Mouse (Mus musculus) CH12.LX (cell line): Measurements from ENCODE around the gene Ptdss2. TPM values are rescaled to one million over a fixed set of nuclear protein-coding genes. Genes with fewer than 3 reads are reported as not detected.
A peak's percentile ranks its signal among the peaks of the same experiment; 100 is the strongest.

Experiments used
- DNase-seq: peaks from one replicate; pipeline ENCODE4 v3.0.0-alpha.2; 2013; ENCODE audit errors: extremely low read depth
- H3K27ac ChIP-seq: 2 replicates; pipeline ENCODE4 v1.5.1; 2012; ENCODE audit warnings: low read depth, mild to moderate bottlenecking, control low read depth, moderate library complexity; ENCODE audit not compliant: insufficient read depth
- H3K27me3 ChIP-seq: replicated peaks from 2 replicates; pipeline ENCODE3; 2012; ENCODE audit warnings: inconsistent platforms
- H3K36me3 ChIP-seq, 2 experiments: replicated peaks in 1 of 2; 2 replicates each; pipeline versions ENCODE3 to v1.6.1; 2012; ENCODE audit warnings: inconsistent platforms in 1 of 2, low read length in 1 of 2, mild to moderate bottlenecking in 1 of 2, mixed read lengths in 1 of 2, moderate library complexity in 1 of 2; ENCODE audit not compliant: control insufficient read depth in 1 of 2, insufficient read depth in 1 of 2
- H3K4me1 ChIP-seq, 2 experiments: 2 replicates each; pipeline ENCODE4 v1.6.1; 2012; ENCODE audit warnings: inconsistent platforms in 1 of 2, moderate library complexity in 1 of 2; ENCODE audit not compliant: insufficient read depth in 2 of 2, control insufficient read depth in 1 of 2
- H3K4me2 ChIP-seq: 2 replicates; pipeline ENCODE4 v1.6.1; 2012; ENCODE audit warnings: low read depth, mild to moderate bottlenecking, control low read depth; ENCODE audit not compliant: poor library complexity, insufficient read depth, severe bottlenecking
- H3K4me3 ChIP-seq, 3 experiments: fragments of 150-350 bp in 1 of 3; sonication (generic) in 1 of 3; replicated peaks in 1 of 3; 2 replicates each; pipeline versions ENCODE3 to v1.5.1; 2011 to 2012; ENCODE audit warnings: low read depth in 2 of 3, low read length in 2 of 3, mild to moderate bottlenecking in 2 of 3, moderate library complexity in 2 of 3, control low read depth in 1 of 3, improper control_type of control experiment in 1 of 3, inconsistent platforms in 1 of 3, mixed read lengths in 1 of 3; ENCODE audit not compliant: poor library complexity in 1 of 3
- H3K79me2 ChIP-seq: replicated peaks from 2 replicates; pipeline ENCODE4 v1.6.1; 2012; ENCODE audit warnings: mild to moderate bottlenecking, moderate library complexity; ENCODE audit not compliant: control insufficient read depth, poor library complexity, insufficient read depth, severe bottlenecking; ENCODE audit errors: extremely low read depth
- H3K9ac ChIP-seq: 2 replicates; pipeline ENCODE4 v1.6.1; 2012; ENCODE audit warnings: low read depth, mild to moderate bottlenecking, control low read depth, moderate library complexity; ENCODE audit not compliant: insufficient read depth
- H3K9me3 ChIP-seq: replicated peaks from 2 replicates; pipeline ENCODE3; 2012; ENCODE audit warnings: low read length, inconsistent platforms, mixed read lengths
- BHLHE40 ChIP-seq: IDR thresholded peaks from 2 replicates; pipeline ENCODE4 v1.6.1; 2011; ENCODE audit warnings: mild to moderate bottlenecking, low read depth, low read length, improper control_type of control experiment
- CHD1 ChIP-seq: IDR thresholded peaks from 2 replicates; pipeline ENCODE4 v1.6.1; 2012; ENCODE audit warnings: low read depth, low read length, improper control_type of control experiment, inconsistent platforms
- CHD2 ChIP-seq: IDR thresholded peaks from 2 replicates; pipeline ENCODE4 v1.6.1; 2011; ENCODE audit warnings: low read length, improper control_type of control experiment
- CTCF ChIP-seq, 2 experiments: IDR thresholded peaks in 1 of 2; conservative IDR thresholded peaks in 1 of 2; 2 replicates each; pipeline ENCODE4 v1.5.1; 2011 to 2012; ENCODE audit warnings: low read depth in 2 of 2, low read length in 2 of 2, improper control_type of control experiment in 1 of 2, inconsistent platforms in 1 of 2, mild to moderate bottlenecking in 1 of 2, moderate library complexity in 1 of 2
- E2F4 ChIP-seq: IDR thresholded peaks from 2 replicates; pipeline ENCODE4 v1.6.1; 2011; ENCODE audit warnings: low read depth, low read length, improper control_type of control experiment; ENCODE audit not compliant: insufficient replicate concordance
- ELF1 ChIP-seq: IDR thresholded peaks from 2 replicates; pipeline ENCODE4 v1.6.1; 2014; ENCODE audit warnings: low read depth, mild to moderate bottlenecking, inconsistent platforms, low read length, improper control_type of control experiment
- EP300 ChIP-seq: IDR thresholded peaks from 2 replicates; pipeline ENCODE4 v1.6.1; 2011; ENCODE audit warnings: low read length, improper control_type of control experiment
- ETS1 ChIP-seq: conservative IDR thresholded peaks from 2 replicates; pipeline ENCODE4 v1.6.1; 2012; ENCODE audit warnings: low read depth, mild to moderate bottlenecking, inconsistent platforms, low read length, improper control_type of control experiment, moderate library complexity
- GABPA ChIP-seq: IDR thresholded peaks from 2 replicates; pipeline ENCODE4 v1.6.1; 2012; ENCODE audit warnings: low read depth, low read length, improper control_type of control experiment, inconsistent platforms; ENCODE audit not compliant: insufficient replicate concordance
- HCFC1 ChIP-seq: IDR thresholded peaks from 2 replicates; pipeline ENCODE4 v1.6.1; 2012; ENCODE audit warnings: low read depth, mild to moderate bottlenecking, inconsistent platforms, low read length, improper control_type of control experiment
- IRF4 ChIP-seq: IDR thresholded peaks from 2 replicates; pipeline ENCODE4 v1.6.1; 2014; ENCODE audit warnings: low read depth, mild to moderate bottlenecking, inconsistent platforms, low read length, improper control_type of control experiment
- JUN ChIP-seq: IDR thresholded peaks from 2 replicates; pipeline ENCODE4 v1.6.1; 2011; ENCODE audit warnings: low read depth, mild to moderate bottlenecking, low read length, improper control_type of control experiment, moderate library complexity; ENCODE audit not compliant: insufficient read depth
- JUND ChIP-seq: conservative IDR thresholded peaks from 2 replicates; pipeline ENCODE4 v1.6.1; 2011; ENCODE audit warnings: low read depth, low read length, improper control_type of control experiment
- KAT2A ChIP-seq: IDR thresholded peaks from 2 replicates; pipeline ENCODE4 v1.6.1; 2012; ENCODE audit warnings: low read length, improper control_type of control experiment, inconsistent platforms; ENCODE audit not compliant: insufficient replicate concordance
- MAFK ChIP-seq: IDR thresholded peaks from 2 replicates; pipeline ENCODE4 v1.6.1; 2011; ENCODE audit warnings: low read length, improper control_type of control experiment; ENCODE audit not compliant: insufficient replicate concordance
- MAX ChIP-seq: IDR thresholded peaks from 2 replicates; pipeline ENCODE4 v1.6.1; 2011; ENCODE audit warnings: low read length, improper control_type of control experiment
- MAZ ChIP-seq: IDR thresholded peaks from 2 replicates; pipeline ENCODE4 v1.6.1; 2012; ENCODE audit warnings: low read depth, mild to moderate bottlenecking, inconsistent platforms, low read length, improper control_type of control experiment, moderate library complexity
- MEF2A ChIP-seq: IDR thresholded peaks from 2 replicates; pipeline ENCODE4 v1.6.1; 2014; ENCODE audit warnings: low read depth, mild to moderate bottlenecking, inconsistent platforms, low read length, improper control_type of control experiment, borderline replicate concordance
- MXI1 ChIP-seq: IDR thresholded peaks from 2 replicates; pipeline ENCODE4 v1.6.1; 2011; ENCODE audit warnings: mild to moderate bottlenecking, low read depth, low read length, improper control_type of control experiment
- MYC ChIP-seq: IDR thresholded peaks from 2 replicates; pipeline ENCODE4 v1.6.1; 2011; ENCODE audit warnings: low read depth, mild to moderate bottlenecking, improper control_type of control experiment, low read length
- NELFE ChIP-seq: IDR thresholded peaks from 2 replicates; pipeline ENCODE4 v1.6.1; 2011; ENCODE audit warnings: low read depth, low read length, improper control_type of control experiment
- NRF1 ChIP-seq: IDR thresholded peaks from 2 replicates; pipeline ENCODE4 v1.6.1; 2014; ENCODE audit warnings: low read depth, mild to moderate bottlenecking, inconsistent platforms, low read length, improper control_type of control experiment, moderate library complexity
- PAX5 ChIP-seq: IDR thresholded peaks from 2 replicates; pipeline ENCODE4 v1.6.1; 2012; ENCODE audit warnings: low read length, inconsistent platforms, mixed read lengths
- POLR2A ChIP-seq: IDR thresholded peaks from 2 replicates; pipeline ENCODE4 v1.6.1; 2011; ENCODE audit warnings: low read depth, mild to moderate bottlenecking, improper control_type of control experiment, low read length
- POLR2AphosphoS2 ChIP-seq: IDR thresholded peaks from 2 replicates; pipeline ENCODE4 v1.6.1; 2011; ENCODE audit warnings: low read depth, low read length, improper control_type of control experiment
- RAD21 ChIP-seq: IDR thresholded peaks from 2 replicates; pipeline ENCODE4 v1.6.1; 2011; ENCODE audit warnings: low read depth, mild to moderate bottlenecking, low read length, improper control_type of control experiment, moderate library complexity
- RCOR1 ChIP-seq: conservative IDR thresholded peaks from 2 replicates; pipeline ENCODE4 v1.6.1; 2012; ENCODE audit warnings: low read depth, mild to moderate bottlenecking, inconsistent platforms, low read length, improper control_type of control experiment
- SIN3A ChIP-seq: IDR thresholded peaks from 2 replicates; pipeline ENCODE4 v1.6.1; 2012; ENCODE audit warnings: low read length, improper control_type of control experiment, inconsistent platforms
- SMC3 ChIP-seq: IDR thresholded peaks from 2 replicates; pipeline ENCODE4 v1.6.1; 2011; ENCODE audit warnings: low read depth, low read length, improper control_type of control experiment
- TBP ChIP-seq: conservative IDR thresholded peaks from 2 replicates; pipeline ENCODE4 v1.6.1; 2011; ENCODE audit warnings: low read depth, low read length, improper control_type of control experiment
- TCF12 ChIP-seq: IDR thresholded peaks from 2 replicates; pipeline ENCODE4 v1.6.1; 2014; ENCODE audit warnings: low read depth, mild to moderate bottlenecking, inconsistent platforms, low read length, improper control_type of control experiment
- UBTF ChIP-seq: IDR thresholded peaks from 2 replicates; pipeline ENCODE4 v1.6.1; 2012; ENCODE audit warnings: low read depth, mild to moderate bottlenecking, inconsistent platforms, low read length, improper control_type of control experiment, moderate library complexity
- USF1 ChIP-seq: IDR thresholded peaks from 2 replicates; pipeline ENCODE4 v1.6.1; 2014; ENCODE audit warnings: low read depth, mild to moderate bottlenecking, inconsistent platforms, low read length, improper control_type of control experiment
- USF2 ChIP-seq: conservative IDR thresholded peaks from 2 replicates; pipeline ENCODE4 v1.6.1; 2011; ENCODE audit warnings: low read depth, low read length, improper control_type of control experiment
- ZC3H11A ChIP-seq: IDR thresholded peaks from 2 replicates; pipeline ENCODE4 v1.6.1; 2012; ENCODE audit warnings: low read depth, mild to moderate bottlenecking, inconsistent platforms, low read length, improper control_type of control experiment
- ZKSCAN1 ChIP-seq: IDR thresholded peaks from 2 replicates; pipeline ENCODE4 v1.6.1; 2012; ENCODE audit warnings: low read depth, inconsistent platforms, low read length, improper control_type of control experiment, borderline replicate concordance
- ZMIZ1 ChIP-seq: IDR thresholded peaks from 2 replicates; pipeline ENCODE4 v1.6.1; 2012; ENCODE audit warnings: low read depth, mild to moderate bottlenecking, inconsistent platforms, low read length, improper control_type of control experiment
- ZNF384 ChIP-seq: IDR thresholded peaks from 2 replicates; pipeline ENCODE4 v1.6.1; 2012; ENCODE audit warnings: low read depth, low read length, improper control_type of control experiment, inconsistent platforms
- dilution Hi-C: fragments of 300-500 bp; cut with MboI; formaldehyde crosslinking; loops from 2 replicates; pipeline ENCODE4 v1.14.3; 2020; ENCODE audit warnings: low sequenced_read_pairs; ENCODE audit not compliant: extremely low pct_unique_long_range_greater_than_20kb, extremely low pct_ligation_motif_present
- in situ Hi-C: fragments of 300-500 bp; cut with MboI; formaldehyde crosslinking; loops from 3 replicates; pipeline ENCODE4 v1.14.3; 2019; ENCODE audit warnings: low sequenced_read_pairs, low pct_ligation_motif_present, low pct_unique_long_range_greater_than_20kb, mixed read lengths
- polyA plus RNA-seq: library from polyadenylated mRNA; unstranded; fragments of >175 nt; gene quantifications from 2 replicates; pipeline ENCODE4 v1.2.1, GENCODE M21; 2012; ENCODE audit warnings: low read depth; ENCODE audit not compliant: insufficient read length
- total RNA-seq, 2 experiments: library from RNA; depleted of rRNA; stranded (reverse); fragments of 300-350 nt in 1 of 2; fragments of >200 nt in 1 of 2; gene quantifications; 2 replicates each; pipeline ENCODE4 v1.2.3; 2012 to 2014

The Ptdss2 gene
- total and polyA plus RNA-seq, 3 experiments: 2.9 to 22.9 (median 12.0) TPM

GRCm38 (mm10) chr7:141172116-141173006 is 50.2 kb downstream of the Ptdss2 start, which contains the start of gene Rnh1:
Gene Rnh1 (minus strand): TSS chr7:141172857.
- peak within 1 kb of the TSS; percentile 60 to 93 (median 72) for H3K4me3 ChIP-seq
- H3K27me3 ChIP-seq: no peaks in the 10 kb centered on the region
- H3K9me3 ChIP-seq: no peaks in the 10 kb centered on the region
- DNase-seq: peak; percentile 94
- peaks cover 15 to 42% of the 10 kb centered on the region in 2 experiments for H3K4me1 ChIP-seq
- in situ Hi-C loops (loop anchor here (10.0 kb wide), 1 partner anchor 328 kb away; the partner anchor contains the start of genes Odf3 and Scgb1c1), dilution Hi-C loops (no loop called here)
- peak within 1 kb of the TSS; percentile 95 for H3K9ac ChIP-seq
- H3K4me2 ChIP-seq: peak within 1 kb of the TSS; percentile 81
- H3K36me3 ChIP-seq: no peaks in the 10 kb centered on the region
- peak within 1 kb of the TSS; percentile 96 for H3K27ac ChIP-seq
- peak; percentile 70; the same call in 1 of the 2 replicates for TF ChIP-seq KAT2A
- 0 out of 2 replicates have a peak, but pooled peaks have one; percentile 8 for TF ChIP-seq JUND
- TF ChIP-seq SMC3: peak; percentile 13; the same call in 1 of the 2 replicates
- peak; percentile 61 for TF ChIP-seq USF2
- TF ChIP-seq CHD2: peak; percentile 94
- no peak for TF ChIP-seq E2F4
- peak; percentile 80; the same call in 1 of the 2 replicates for TF ChIP-seq CHD1
- peak; percentile 96 for TF ChIP-seq MXI1
- peak; percentile 79 for TF ChIP-seq HCFC1
- no peak for TF ChIP-seq UBTF
- TF ChIP-seq PAX5: no peak
- no peak for TF ChIP-seq RCOR1
- TF ChIP-seq NELFE: peak; percentile 89
- TF ChIP-seq USF1: peak; percentile 86
- peak; percentile 86 for TF ChIP-seq MYC
- no peak for TF ChIP-seq CTCF (conservative IDR thresholded peaks at IDR 0.05 in 1 of 2, IDR thresholded peaks at IDR 0.05 in 1 of 2; ENCODE audit: low read depth in 2 of 2, low read length in 2 of 2)
- peak; percentile 90 for TF ChIP-seq ZMIZ1
- no peak for TF ChIP-seq JUN
- TF ChIP-seq ZC3H11A: no peak
- TF ChIP-seq EP300: no peak
- no peak for TF ChIP-seq MAFK
- TF ChIP-seq ZNF384: no peak
- TF ChIP-seq GABPA: no peak
- peak; percentile 92 for TF ChIP-seq MAZ
- peak; percentile 72 for TF ChIP-seq IRF4
- TF ChIP-seq TBP: peak; percentile 64; the same call in 1 of the 2 replicates
- TF ChIP-seq BHLHE40: peak; percentile 82
- peak; percentile 96 for TF ChIP-seq MAX
- peak; percentile 96 for TF ChIP-seq ELF1
- TF ChIP-seq ETS1: peak; percentile 62
- no peak; the same call in 1 of the 2 replicates for TF ChIP-seq RAD21
- TF ChIP-seq TCF12: peak; percentile 85
- TF ChIP-seq SIN3A: peak; percentile 87
- no peak for TF ChIP-seq ZKSCAN1
- peak; percentile 87 for TF ChIP-seq NRF1
- TF ChIP-seq POLR2AphosphoS2: peak; percentile 92; the same call in 1 of the 2 replicates
- TF ChIP-seq POLR2A: peak; percentile 92
- TF ChIP-seq MEF2A: peak; percentile 78; the same call in 1 of the 2 replicates
- peaks cover 13% of the 10 kb centered on the region for H3K79me2 ChIP-seq
